Mouse (Mus musculus) intestine, embryonic 14.5 days (tissue): ENCODE data around the gene Ccnf. TPM values are rescaled to one million over a fixed set of nuclear protein-coding genes. Genes with fewer than 3 reads are reported as not detected.

Experiments used
- ATAC-seq: fragments of 200-750 bp; cut with Nextera tagmentation; replicated peaks from 2 replicates; pipeline ENCODE4 v1.8.0; 2017; ENCODE audit warnings: low read depth, moderate number of reproducible peaks, moderate TSS enrichment, moderate library complexity; ENCODE audit not compliant: low FRiP score, low TSS enrichment
- DNase-seq: peaks from one replicate; pipeline ENCODE4 v3.0.0-alpha.2; 2018; ENCODE audit warnings: low spot score
- H3K27ac ChIP-seq: fragments of 300-500 bp; sonication (generic); 2 replicates; pipeline ENCODE4 v1.5.1; 2014; ENCODE audit warnings: low read depth, mild to moderate bottlenecking, control low read depth
- H3K27me3 ChIP-seq: fragments of 300-500 bp; sonication (generic); replicated peaks from 2 replicates; pipeline ENCODE4 v1.6.1; 2014; ENCODE audit warnings: low read length, control low read depth; ENCODE audit not compliant: control insufficient read depth, insufficient read depth
- H3K36me3 ChIP-seq: fragments of 300-500 bp; sonication (generic); 2 replicates; pipeline ENCODE4 v1.6.1; 2014; ENCODE audit warnings: low read length, control low read depth; ENCODE audit not compliant: control insufficient read depth, insufficient read depth
- H3K4me1 ChIP-seq: fragments of 300-500 bp; sonication (generic); replicated peaks from 2 replicates; pipeline ENCODE4 v1.6.1; 2014; ENCODE audit warnings: low read length, control low read depth, mixed read lengths; ENCODE audit not compliant: control insufficient read depth, insufficient read depth
- H3K4me2 ChIP-seq: fragments of 300-500 bp; sonication (generic); 2 replicates; pipeline ENCODE4 v1.6.1; 2014; ENCODE audit warnings: low read length
- H3K4me3 ChIP-seq: fragments of 300-500 bp; sonication (generic); 2 replicates; pipeline ENCODE4 v1.5.1; 2014; ENCODE audit warnings: low read depth, low read length, control low read depth, mixed read lengths
- H3K9ac ChIP-seq: fragments of 300-500 bp; sonication (generic); 2 replicates; pipeline ENCODE4 v1.6.1; 2014; ENCODE audit warnings: mild to moderate bottlenecking, low read length
- H3K9me3 ChIP-seq: fragments of 300-500 bp; sonication (generic); 2 replicates; pipeline ENCODE4 v1.6.1; 2016; ENCODE audit warnings: low read length, control low read depth; ENCODE audit not compliant: control insufficient read depth
- WGBS: fragments of 180-500 bp; shearing (Covaris S2); extraction: QIAGEN DNeasy Blood & Tissue Kit; methylation state at CpG from one replicate; pipeline ENCODE4 v1.1.7; 2014; 5-methylcytosine and 5-hydroxymethylcytosine counted together
- polyA plus RNA-seq: library from polyadenylated mRNA; unstranded; fragments of >200 nt; fragmentation: Nextera tagmentation; extraction: Ambion mirVana; gene quantifications from 2 replicates; pipeline ENCODE4 v1.2.1, GENCODE M21; 2014

The Ccnf gene
- polyA plus RNA-seq = 59.8 and 65.5 TPM in 2 replicates

DNA sequence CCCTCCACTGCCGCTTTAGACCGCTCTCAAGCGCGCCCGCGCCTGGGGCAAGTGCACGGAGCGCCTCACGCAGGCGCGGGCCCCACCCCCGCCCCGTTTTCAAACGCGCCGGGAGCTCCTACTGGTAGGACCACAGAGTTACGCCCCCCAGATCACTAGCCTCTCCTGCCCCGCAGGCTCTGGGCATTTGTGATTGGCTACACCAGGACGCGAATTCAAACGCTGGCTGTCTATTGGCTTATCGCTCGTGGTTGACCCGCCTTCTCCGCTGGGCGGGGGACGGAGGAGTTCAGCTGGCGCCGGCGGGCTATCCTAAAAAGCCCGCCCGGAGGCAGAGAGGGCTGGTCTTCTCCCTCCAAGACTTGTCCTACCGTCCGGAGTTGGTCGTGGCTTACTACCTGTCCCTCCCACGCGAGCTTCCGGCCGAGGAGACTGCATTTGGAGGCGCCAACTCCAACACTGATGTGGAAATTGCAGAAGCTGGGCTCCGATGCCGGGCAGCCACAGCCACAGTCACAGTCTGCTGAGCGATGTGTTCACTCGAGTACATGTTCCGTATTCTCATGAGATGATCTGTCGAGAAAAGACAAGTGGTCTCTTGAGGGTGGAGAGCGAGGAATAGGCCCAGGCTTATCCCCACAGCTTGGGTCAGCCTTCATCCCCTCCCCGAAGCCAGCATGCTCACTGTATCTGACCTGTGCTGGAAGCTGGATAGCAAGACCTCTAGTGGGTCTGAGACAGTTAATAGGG is at the start of gene Ccnf:
TSS of gene Ccnf (minus strand) at position 165 of the 750 bp plus-strand sequence.
- 0 out of 2 replicates have a peak, but pooled peaks cover 4% of the 10 kb centered on the region for H3K9me3 ChIP-seq
- peak within 1 kb of the TSS; percentile 68 for H3K9ac ChIP-seq
- peak within 1 kb of the TSS; percentile 76 for H3K4me2 ChIP-seq
- WGBS = under 1% methylated on average over 48 of the region's 48 CpGs
- H3K27ac ChIP-seq = peak within 1 kb of the TSS; percentile 80
- peaks cover 11% of the 10 kb centered on the region for H3K4me1 ChIP-seq
- peak; percentile 100 for ATAC-seq
- H3K36me3 ChIP-seq = peaks cover 24% of the 10 kb centered on the region
- peak within 1 kb of the TSS; percentile 62 for H3K4me3 ChIP-seq
- no peaks in the 10 kb centered on the region for H3K27me3 ChIP-seq
- DNase-seq = peak; percentile 94

DNA sequence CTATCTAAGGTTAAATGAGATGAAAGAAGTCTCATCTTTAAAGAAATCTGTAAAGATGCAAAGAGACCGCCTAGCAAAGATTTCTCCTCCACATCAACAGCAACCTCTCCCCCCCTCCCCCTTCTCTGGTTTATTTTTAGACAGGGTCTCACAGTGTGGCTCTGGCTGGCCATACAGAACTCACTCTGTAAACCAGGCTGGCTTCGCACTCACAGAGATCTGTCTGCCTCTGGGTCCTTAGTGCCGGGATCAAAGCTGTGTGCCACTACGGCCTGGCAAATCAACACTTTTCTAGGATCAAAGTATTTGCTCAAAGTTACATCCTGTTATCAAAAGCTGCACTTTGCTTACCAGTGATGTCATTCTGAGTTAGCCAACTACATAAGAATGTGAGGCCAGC is 49.4 kb upstream of the Ccnf start:
- H3K9me3 ChIP-seq = no peaks in the 10 kb centered on the region
- H3K27me3 ChIP-seq = no peaks in the 10 kb centered on the region
- WGBS = 68% methylated on average over 4 of the region's 4 CpGs
- H3K4me2 ChIP-seq = no peak overlapping the region
- no peak overlapping the region for H3K4me3 ChIP-seq
- H3K4me1 ChIP-seq = no peaks in the 10 kb centered on the region
- DNase-seq (no peak), ATAC-seq (no peak)
- no peak overlapping the region for H3K27ac ChIP-seq
- H3K9ac ChIP-seq = no peak overlapping the region
- no peaks in the 10 kb centered on the region for H3K36me3 ChIP-seq

DNA sequence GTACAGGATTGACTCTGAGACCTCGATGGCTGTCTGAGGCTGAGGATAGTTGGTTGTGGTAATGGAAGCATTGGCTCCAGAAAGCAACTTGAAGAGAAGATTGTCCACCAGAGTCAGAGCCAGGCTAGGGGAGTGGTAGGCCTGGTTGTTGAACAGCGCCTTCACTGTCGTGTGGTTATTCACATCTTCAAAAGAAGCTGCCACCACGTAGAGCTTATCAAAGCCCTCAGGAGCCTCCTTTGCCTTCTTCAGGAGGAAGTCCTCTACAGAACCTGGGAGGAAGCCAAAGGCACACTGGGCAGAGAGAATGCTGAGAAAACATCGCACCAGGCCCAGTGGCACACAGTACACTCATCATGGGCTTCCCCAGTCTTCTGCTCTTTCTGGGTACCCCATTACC is 38.1 kb upstream of the Ccnf start:
- no peak for ATAC-seq
- WGBS = 78% methylated on average over 5 of the region's 5 CpGs
- Histone ChIP-seq H3K27ac (no peak overlapping the region), H3K4me3 (no peak overlapping the region), H3K36me3 (no peaks in the 10 kb centered on the region), H3K9me3 (no peaks in the 10 kb centered on the region), H3K4me1 (no peaks in the 10 kb centered on the region), H3K9ac (no peak overlapping the region), H3K4me2 (no peak overlapping the region), H3K27me3 (no peaks in the 10 kb centered on the region)
- no peak for DNase-seq

DNA sequence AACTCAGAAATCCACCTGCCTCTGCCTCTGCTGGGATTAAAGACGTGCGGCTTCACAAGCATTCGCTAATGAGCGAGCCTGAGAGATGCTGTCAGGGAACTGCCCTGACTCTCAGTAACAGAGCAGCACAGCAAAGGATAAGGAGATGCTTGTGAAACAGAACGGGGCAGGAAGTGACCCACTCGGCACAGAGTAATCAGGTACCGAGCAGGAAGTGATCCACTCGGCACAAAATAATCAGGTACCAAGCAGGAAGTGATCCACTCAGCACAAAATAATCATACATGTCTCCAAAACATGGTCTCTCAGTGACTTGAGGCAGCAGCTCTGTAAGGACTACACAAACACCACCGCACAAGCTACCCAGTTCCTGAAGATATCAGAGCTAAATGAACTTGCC is 37.2 kb upstream of the Ccnf start:
- no peak overlapping the region for H3K27ac ChIP-seq
- ATAC-seq = no peak

DNA sequence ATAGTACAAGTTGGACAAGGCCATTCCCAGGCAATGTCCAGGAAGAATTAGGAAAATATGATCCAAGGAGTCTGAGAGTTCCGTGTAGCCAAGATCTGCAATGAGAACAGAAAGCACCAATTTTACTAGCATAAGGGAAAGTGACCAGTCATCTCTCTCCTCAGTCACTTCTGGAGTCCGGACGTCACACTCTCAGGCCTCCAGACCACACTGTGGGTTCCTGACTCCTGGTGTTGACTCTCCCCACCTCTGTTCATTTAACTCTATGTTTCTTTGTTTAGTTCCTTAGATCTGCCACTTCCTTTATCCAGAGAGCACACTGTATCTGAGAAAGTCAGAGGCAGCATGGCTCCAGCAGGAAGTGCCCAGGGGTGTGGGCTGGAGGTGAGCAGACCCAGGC is 34.4 kb upstream of the Ccnf start:
- no peak overlapping the region for H3K9ac ChIP-seq
- H3K27ac ChIP-seq = no peak overlapping the region
- ATAC-seq (no peak), DNase-seq (no peak)
- H3K27me3 ChIP-seq = no peaks in the 10 kb centered on the region
- no peak overlapping the region for H3K4me3 ChIP-seq
- H3K36me3 ChIP-seq = no peaks in the 10 kb centered on the region
- no peaks in the 10 kb centered on the region for H3K4me1 ChIP-seq
- no peak overlapping the region for H3K4me2 ChIP-seq
- 74% methylated on average over 3 of the region's 3 CpGs for WGBS
- no peaks in the 10 kb centered on the region for H3K9me3 ChIP-seq

More for the DNA sequence above, 37.2 kb upstream of the Ccnf start:
- no peaks in the 10 kb centered on the region for H3K36me3 ChIP-seq
- no peak overlapping the region for H3K4me2 ChIP-seq
- 85% methylated on average over 9 of the region's 9 CpGs for WGBS
- no peaks in the 10 kb centered on the region for H3K27me3 ChIP-seq
- no peaks in the 10 kb centered on the region for H3K9me3 ChIP-seq
- DNase-seq = no peak
- H3K4me3 ChIP-seq = no peak overlapping the region
- no peak overlapping the region for H3K9ac ChIP-seq
- H3K4me1 ChIP-seq = no peaks in the 10 kb centered on the region

DNA sequence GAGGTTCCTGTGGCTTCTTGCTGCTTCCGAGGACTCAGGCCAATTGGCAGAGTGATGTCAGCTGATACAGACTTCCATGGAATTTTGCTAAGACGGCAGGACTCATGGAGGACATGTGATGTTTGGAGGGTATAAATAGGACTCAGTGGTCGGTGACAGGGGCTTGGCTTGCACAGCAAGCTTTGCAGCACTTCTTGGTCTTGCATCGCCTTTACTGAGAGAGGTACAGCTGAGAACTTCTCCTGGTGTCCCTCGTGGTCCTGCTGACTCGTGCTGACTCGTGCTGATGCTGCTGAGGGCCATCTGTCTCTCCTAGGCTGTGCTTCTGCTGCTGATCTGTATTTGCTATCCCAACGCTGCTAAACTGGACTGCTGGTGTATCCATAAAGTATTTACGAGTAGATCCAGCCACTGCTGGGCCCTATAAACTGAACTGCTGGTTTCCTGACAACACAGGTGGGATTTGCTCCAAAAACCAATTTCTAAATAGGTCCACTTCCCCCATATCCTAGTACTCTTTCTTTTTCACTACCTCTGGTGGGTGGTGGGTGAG is 32.1 kb upstream of the Ccnf start:
- DNase-seq = no peak
- H3K36me3 ChIP-seq = no peaks in the 10 kb centered on the region
- ATAC-seq = no peak
- H3K27me3 ChIP-seq = no peaks in the 10 kb centered on the region
- H3K27ac ChIP-seq = no peak overlapping the region
- H3K9ac ChIP-seq = no peak overlapping the region
- no peaks in the 10 kb centered on the region for H3K9me3 ChIP-seq
- no peak overlapping the region for H3K4me2 ChIP-seq
- 66% methylated on average over 9 of the region's 9 CpGs for WGBS
- H3K4me1 ChIP-seq = no peaks in the 10 kb centered on the region
- no peak overlapping the region for H3K4me3 ChIP-seq

DNA sequence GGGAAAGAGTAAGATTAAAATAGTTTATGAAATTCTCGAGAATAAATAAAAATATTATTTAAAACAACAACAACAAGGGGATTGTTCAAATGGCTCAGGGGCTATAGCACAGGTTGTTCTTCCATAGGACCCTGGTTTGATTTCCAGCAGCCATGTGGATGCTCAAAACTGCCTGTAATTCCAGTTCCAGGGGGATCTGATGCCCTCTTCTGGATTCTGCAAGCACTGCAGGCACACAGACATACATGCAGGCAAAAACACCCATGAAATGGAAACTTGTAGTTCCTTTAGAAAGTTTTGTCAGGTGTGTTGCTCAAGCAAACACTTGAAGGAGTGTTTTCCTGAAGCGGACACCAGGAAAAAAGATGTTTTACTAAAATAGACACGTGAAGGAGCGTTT is 31.4 kb upstream of the Ccnf start:
- Histone ChIP-seq H3K27ac (no peak overlapping the region), H3K9ac (no peak overlapping the region), H3K9me3 (no peaks in the 10 kb centered on the region), H3K4me2 (no peak overlapping the region), H3K4me3 (no peak overlapping the region), H3K4me1 (no peaks in the 10 kb centered on the region), H3K36me3 (no peaks in the 10 kb centered on the region), H3K27me3 (no peaks in the 10 kb centered on the region)
- ATAC-seq (no peak), DNase-seq (no peak)
- 67% methylated on average over 4 of the region's 4 CpGs for WGBS

DNA sequence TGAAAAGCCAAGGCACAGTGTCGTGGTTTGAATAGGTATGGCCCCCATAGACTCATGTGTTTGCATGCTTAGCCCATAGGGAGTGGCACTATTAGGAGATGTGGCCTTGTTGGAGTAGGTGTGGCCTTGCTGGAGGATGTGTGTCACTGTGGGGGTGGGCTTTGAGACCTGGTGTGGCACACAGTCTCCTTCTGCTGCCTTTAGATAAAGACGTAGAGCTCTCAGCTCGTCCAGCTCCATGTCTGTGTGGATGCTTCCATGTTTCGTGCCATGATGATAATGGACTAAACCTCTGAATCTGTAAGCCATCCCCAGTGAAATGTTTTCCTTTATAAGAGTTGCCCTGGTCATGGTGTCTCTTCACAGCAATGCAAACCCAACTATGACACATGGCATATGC is 28.6 kb upstream of the Ccnf start:
- Histone ChIP-seq H3K4me2 (no peak overlapping the region), H3K27me3 (no peaks in the 10 kb centered on the region), H3K9me3 (no peaks in the 10 kb centered on the region), H3K4me1 (no peaks in the 10 kb centered on the region), H3K27ac (no peak overlapping the region), H3K4me3 (no peak overlapping the region), H3K36me3 (no peaks in the 10 kb centered on the region), H3K9ac (no peak overlapping the region)
- DNase-seq (no peak), ATAC-seq (no peak)
- 83% methylated on average over 4 of the region's 4 CpGs for WGBS

DNA sequence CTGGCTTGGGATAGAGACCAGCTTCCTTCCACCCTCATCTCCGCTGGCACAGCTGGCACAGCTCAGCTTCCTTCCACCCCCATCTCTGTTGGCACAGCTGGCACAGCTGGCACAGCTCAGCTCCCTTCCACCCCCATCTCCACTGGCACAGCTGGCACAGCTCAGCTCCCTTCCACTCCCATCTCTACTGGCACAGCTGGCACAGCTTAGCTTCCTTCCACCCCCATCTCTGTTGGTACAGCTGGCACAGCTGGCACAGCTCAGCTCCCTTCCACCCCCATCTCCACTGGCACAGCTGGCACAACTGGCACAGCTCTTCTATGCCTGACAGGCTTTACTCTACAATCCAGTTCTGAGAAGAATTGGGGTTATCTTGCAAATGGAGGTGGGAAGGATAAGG is 15.8 kb upstream of the Ccnf start:
- H3K27me3 ChIP-seq = no peaks in the 10 kb centered on the region
- DNase-seq (no peak), ATAC-seq (no peak)
- H3K4me3 ChIP-seq = no peak overlapping the region
- no peaks in the 10 kb centered on the region for H3K9me3 ChIP-seq
- H3K4me1 ChIP-seq = no peaks in the 10 kb centered on the region
- H3K4me2 ChIP-seq = no peak overlapping the region
- 76% methylated on average over 1 of the region's 1 CpGs for WGBS
- H3K36me3 ChIP-seq = no peaks in the 10 kb centered on the region
- no peak overlapping the region for H3K9ac ChIP-seq
- no peak overlapping the region for H3K27ac ChIP-seq
